Mouse (Mus musculus): ENCODE measurements at regions not wholly inside any gene's neighbourhood (a gene's known extent, or its start where the extent isn't known, plus 50 kb on each side); places are given as distances from the start of the nearest gene placed in this dataset.

- no peak for DNase-seq (ENCODE audit: low read depth, low spot score)
These were observed 333.0 kb downstream of the Etaa1 start for GRCm38 (mm10) chr11:17620462-17621248.

GRCm38 (mm10) chr11:17629541-17630171 lies 324.0 kb downstream of the Etaa1 start:
- no peak for DNase-seq (ENCODE audit: low read depth, low spot score)

- no peak for DNase-seq (ENCODE audit: low read depth, low spot score)
These were observed 323.5 kb downstream of the Etaa1 start for GRCm38 (mm10) chr11:17630172-17630553.

- peak; percentile 29 for DNase-seq (ENCODE audit: low read depth, low spot score)
These were observed 316.5 kb downstream of the Etaa1 start for GRCm38 (mm10) chr11:17637158-17637557.

- no peak for DNase-seq (ENCODE audit: low read depth, low spot score)
These were observed 313.8 kb downstream of the Etaa1 start for GRCm38 (mm10) chr11:17639922-17640321.

GRCm38 (mm10) chr11:17647441-17647840 lies 306.2 kb downstream of the Etaa1 start:
- no peak for DNase-seq (ENCODE audit: low read depth, low spot score)

GRCm38 (mm10) chr11:17651389-17652156 lies 302.1 kb downstream of the Etaa1 start:
- no peak for DNase-seq (ENCODE audit: low read depth, low spot score)

- no peak for DNase-seq (ENCODE audit: low read depth, low spot score)
These were observed 297.8 kb downstream of the Etaa1 start for GRCm38 (mm10) chr11:17655840-17656239.

- DNase-seq (ENCODE audit: low read depth, low spot score), result no peak
These were observed 296.0 kb downstream of the Etaa1 start for GRCm38 (mm10) chr11:17657720-17658119.

GRCm38 (mm10) chr11:17658289-17658688 lies 295.4 kb downstream of the Etaa1 start:
- no peak for DNase-seq (ENCODE audit: low read depth, low spot score)

- no peak for DNase-seq (ENCODE audit: low read depth, low spot score)
These were observed 295.0 kb downstream of the Etaa1 start for GRCm38 (mm10) chr11:17658717-17659116.

GRCm38 (mm10) chr11:17663893-17664292 lies 289.8 kb downstream of the Etaa1 start:
- DNase-seq (ENCODE audit: low read depth, low spot score), result no peak

GRCm38 (mm10) chr11:17665624-17666552 lies 287.8 kb downstream of the Etaa1 start:
- DNase-seq (ENCODE audit: low read depth, low spot score), result no peak

GRCm38 (mm10) chr11:17680998-17681397 lies 272.7 kb downstream of the Etaa1 start:
- no peak for DNase-seq (ENCODE audit: low read depth, low spot score)

- DNase-seq (ENCODE audit: low read depth, low spot score), result peak; percentile 30
These were observed 268.0 kb downstream of the Etaa1 start for GRCm38 (mm10) chr11:17685711-17686113.

- no peak for DNase-seq (ENCODE audit: low read depth, low spot score)
These were observed 266.9 kb downstream of the Etaa1 start for GRCm38 (mm10) chr11:17686806-17687205.

- no peak for DNase-seq (ENCODE audit: low read depth, low spot score)
These were observed 259.5 kb downstream of the Etaa1 start for GRCm38 (mm10) chr11:17694145-17694544.

GRCm38 (mm10) chr11:17708769-17709168 lies 244.9 kb downstream of the Etaa1 start:
- DNase-seq (ENCODE audit: low read depth, low spot score), result no peak

GRCm38 (mm10) chr11:17722051-17722450 lies 231.6 kb downstream of the Etaa1 start:
- DNase-seq (ENCODE audit: low read depth, low spot score), result no peak

GRCm38 (mm10) chr11:17727258-17728034 lies 226.2 kb downstream of the Etaa1 start:
- DNase-seq (ENCODE audit: low read depth, low spot score), result no peak

- DNase-seq (ENCODE audit: low read depth, low spot score), result no peak
These were observed 220.6 kb downstream of the Etaa1 start for GRCm38 (mm10) chr11:17733075-17733474.

Measured in retina, postnatal 7 days (tissue).